Mouse (Mus musculus): Measurements from ENCODE around the gene Mdm1.

Gene Mdm1

GRCm38 (mm10) chr10:118141018-118141883 is at the start of gene Mdm1:
Mdm1 (plus strand) TSS chr10:118141811.
- DNase-seq, result peak; percentile 97

DNA sequence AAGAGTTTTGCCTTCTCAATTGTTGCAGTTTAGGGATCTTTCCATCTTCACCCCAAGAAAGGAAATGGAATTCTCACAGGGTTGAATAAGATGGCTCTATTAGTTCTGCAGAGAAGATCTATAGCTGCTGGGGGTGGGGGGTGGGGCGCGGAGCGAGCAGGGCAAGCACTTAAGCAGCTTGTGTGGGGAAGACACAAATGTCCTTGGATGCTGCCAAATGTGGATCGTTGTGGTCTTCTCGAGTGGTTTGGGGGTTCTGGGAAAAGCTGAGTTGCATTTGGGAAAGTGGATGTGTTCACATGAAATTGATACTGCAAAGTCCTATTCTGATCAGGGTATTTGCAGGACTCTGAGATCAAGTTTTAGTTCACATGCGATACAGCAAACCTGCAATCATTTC is 48.9 kb upstream of the Mdm1 start:
- DNase-seq, result no peak

GRCm38 (mm10) chr10:118093728-118094127 is 47.9 kb upstream of the Mdm1 start:
- no peak for DNase-seq

- DNase-seq, result no peak
Observed at GRCm38 (mm10) chr10:118094853-118095252, 46.8 kb upstream of the Mdm1 start.

- DNase-seq, result no peak
Observed at GRCm38 (mm10) chr10:118096223-118096622, 45.4 kb upstream of the Mdm1 start.

- DNase-seq, result no peak
Observed at GRCm38 (mm10) chr10:118097898-118098297, 43.7 kb upstream of the Mdm1 start.

- no peak for DNase-seq
Observed at GRCm38 (mm10) chr10:118100570-118100969, 41.0 kb upstream of the Mdm1 start.

- no peak for DNase-seq
Observed at GRCm38 (mm10) chr10:118101056-118101455, 40.6 kb upstream of the Mdm1 start.

DNA sequence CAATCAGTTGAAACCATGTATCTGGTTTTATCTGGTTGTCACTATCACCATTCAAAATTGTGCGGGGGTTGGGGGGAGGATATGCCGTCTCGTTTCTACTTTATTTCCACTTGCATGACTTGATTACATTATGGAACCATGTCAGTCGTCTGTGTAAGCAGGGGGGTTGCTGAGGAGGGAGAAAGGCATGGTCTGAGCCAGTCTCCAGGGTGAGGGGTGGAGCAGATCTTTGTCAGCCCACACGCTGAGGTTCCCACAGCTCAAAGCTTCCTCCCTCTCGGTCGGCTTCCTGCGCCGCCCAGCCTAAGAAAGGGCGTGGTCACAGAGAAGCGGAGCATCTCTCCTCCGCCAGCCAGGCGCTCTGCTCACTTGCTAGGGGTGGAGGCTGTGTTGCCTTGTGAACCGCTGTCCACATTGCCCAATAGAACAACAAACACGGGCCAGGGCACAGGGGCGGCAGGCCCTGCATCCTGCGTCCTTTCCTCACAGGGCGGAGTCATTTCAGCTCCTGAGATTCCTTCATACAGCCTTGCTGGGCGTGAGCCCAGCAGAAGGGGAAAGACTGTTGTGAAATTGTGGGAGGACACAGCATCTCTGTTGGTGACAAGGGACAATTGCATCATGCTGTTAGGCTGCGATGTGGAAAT is 38.5 kb upstream of the Mdm1 start:
- DNase-seq, result peak; percentile 68 to 77

- DNase-seq, result no peak
Observed at GRCm38 (mm10) chr10:118103906-118104305, 37.7 kb upstream of the Mdm1 start.

- no peak for DNase-seq
Observed at GRCm38 (mm10) chr10:118107031-118107430, 34.6 kb upstream of the Mdm1 start.

- DNase-seq, result no peak
Observed at GRCm38 (mm10) chr10:118110006-118110920, 31.3 kb upstream of the Mdm1 start.

DNA sequence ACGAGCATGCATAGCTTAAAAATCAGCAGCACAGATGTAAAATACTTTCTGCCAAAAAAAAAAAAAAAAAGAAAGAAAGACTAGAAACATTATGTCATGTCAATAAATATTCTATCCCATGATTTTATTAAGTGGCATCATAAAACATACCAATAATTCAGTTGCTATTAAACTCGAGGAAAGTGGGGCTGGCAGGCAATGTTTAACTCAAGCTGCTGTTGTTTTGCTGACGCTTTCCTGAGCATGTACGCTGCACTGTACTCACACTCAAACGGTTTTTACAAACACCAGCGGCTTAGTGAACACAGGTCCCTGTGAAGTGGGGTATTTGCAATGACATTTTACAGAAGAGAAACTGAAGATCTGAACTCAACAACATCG is 30.7 kb upstream of the Mdm1 start:
- no peak for DNase-seq

DNA sequence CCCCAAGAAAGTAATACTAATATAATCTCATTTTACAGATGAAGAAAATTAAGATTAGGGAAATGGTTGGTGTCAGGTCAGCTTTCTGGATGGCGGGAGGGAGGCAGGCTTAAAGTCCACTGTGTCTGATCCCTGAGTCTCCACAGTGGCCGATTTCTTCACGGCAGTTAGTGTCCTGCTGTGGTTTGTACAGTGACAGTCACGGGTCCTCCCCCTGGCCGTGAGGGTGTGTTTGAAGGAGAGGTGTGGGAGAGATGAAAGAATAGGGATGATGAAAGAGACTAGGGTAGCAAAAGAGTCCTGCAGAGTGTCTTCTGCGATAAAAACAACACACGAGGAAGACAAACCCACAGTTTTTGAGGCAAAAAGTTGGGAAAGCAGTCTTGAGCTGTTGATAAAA is 30.0 kb upstream of the Mdm1 start:
- DNase-seq, result no peak

DNA sequence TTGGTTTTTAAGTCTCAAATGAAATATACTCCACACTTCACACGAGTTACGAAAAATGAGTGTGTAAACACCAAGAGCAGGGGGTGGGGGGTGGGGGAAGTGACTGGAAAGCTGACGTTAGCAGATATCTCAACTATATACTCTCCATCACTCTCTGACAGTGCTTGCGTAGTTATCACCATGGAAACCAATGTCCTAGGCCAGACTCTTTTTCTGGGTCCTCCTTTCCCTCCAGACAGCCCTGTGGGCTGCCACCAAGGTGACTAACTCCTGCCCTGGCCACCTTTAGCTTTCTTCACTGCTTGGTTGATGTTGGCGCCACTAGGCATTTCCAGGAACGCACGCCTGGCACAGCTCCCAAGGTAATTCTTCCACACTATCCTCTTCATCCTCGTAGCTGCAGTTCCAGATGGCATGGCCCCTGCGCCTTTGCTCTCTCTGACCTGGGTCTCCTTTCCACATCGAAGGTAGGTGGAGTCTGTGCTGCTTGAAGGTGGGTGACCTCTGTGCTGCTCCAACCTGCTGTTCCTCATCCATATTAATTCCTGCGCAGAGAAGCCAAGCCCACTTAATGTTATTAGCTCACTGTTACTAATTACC is 29.2 kb upstream of the Mdm1 start:
- no peak for DNase-seq

- DNase-seq, result peak in 1 of 2 experiments; percentile 15
Observed at GRCm38 (mm10) chr10:118113256-118113682, 28.3 kb upstream of the Mdm1 start.

GRCm38 (mm10) chr10:118114271-118114670 is 27.3 kb upstream of the Mdm1 start:
- no peak for DNase-seq

DNA sequence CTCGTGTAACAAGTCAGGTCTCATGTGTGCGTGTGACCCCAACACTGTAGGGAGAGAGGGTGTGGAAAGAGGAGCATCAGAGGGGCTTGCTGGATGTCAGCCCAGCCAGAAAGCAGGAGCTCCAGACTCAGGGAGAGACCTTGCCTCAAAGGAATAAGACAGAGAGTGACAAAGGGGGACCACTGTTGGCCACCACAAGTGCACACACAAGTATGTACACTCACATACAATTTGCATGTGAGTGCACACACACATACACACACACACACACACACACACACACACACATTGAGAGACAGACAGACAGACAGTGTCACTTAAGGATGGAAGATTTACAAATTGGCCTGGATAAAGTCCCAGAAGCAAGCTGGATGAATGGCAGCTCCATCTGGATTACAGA is 25.2 kb upstream of the Mdm1 start:
- DNase-seq, result no peak

DNA sequence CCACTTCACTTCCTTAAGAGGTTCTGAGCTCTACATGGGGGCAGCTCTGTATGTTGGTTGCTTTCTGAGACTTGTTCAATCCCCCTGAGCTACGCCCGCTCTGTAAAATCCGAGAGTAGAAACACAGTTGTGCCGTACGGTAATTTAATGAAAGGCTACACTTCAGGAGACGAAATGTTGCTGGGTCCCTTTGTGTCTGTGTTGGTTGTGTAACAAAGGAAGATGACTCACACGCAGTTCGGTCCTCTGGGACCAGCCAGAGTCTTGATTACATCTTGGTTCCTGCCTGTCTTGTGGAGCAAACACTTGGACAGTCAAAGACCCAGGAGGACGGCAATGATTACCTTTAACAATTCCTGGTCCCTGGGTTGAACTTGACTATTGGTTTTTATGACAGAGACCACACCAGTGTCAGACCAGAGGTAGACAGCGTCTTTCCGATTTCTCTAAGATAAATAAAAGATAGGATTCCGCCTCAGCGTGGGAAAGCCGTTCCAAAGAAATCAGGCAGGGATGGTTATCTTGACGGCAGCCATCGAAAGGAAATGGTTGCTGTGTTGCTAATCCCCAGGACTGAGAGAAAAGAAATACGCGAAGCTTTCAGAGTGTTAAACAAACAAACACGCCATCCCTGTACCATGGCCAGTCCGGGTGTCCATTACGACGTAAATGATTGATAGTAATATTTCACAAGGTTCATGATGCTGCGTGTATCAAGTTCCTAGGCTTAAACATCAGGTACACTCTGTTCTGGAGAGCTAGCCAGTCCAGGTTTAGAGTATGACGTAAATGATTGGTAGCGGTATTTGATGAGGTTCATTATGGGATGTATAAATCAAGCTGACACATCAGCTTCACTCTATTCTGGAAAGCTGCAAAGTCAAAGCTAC is 20.3 kb upstream of the Mdm1 start:
- no peak for DNase-seq

GRCm38 (mm10) chr10:118121937-118122285 is 19.7 kb upstream of the Mdm1 start:
- DNase-seq, result no peak

GRCm38 (mm10) chr10:118122441-118123162 is 19.0 kb upstream of the Mdm1 start:
- no peak for DNase-seq

All from cerebellum, postnatal 25 days (tissue).